Mouse (Mus musculus) hindbrain, embryonic 13.5 days (tissue): ENCODE data around the gene Hist2h3c1. TPM values are rescaled to one million over a fixed set of nuclear protein-coding genes. Genes with fewer than 3 reads are reported as not detected.
A peak's percentile ranks its signal among the peaks of the same experiment; 100 is the strongest.
"Not testable (repeated sequence)": the region's sequence is repeated elsewhere in the genome, so short reads cannot be mapped to it uniquely, and the experiment has no call there.

Experiments used
- ATAC-seq: fragments of 200-750 bp; cut with Nextera tagmentation; 2 replicates; pipeline ENCODE4 v1.8.0; 2017; ENCODE audit warnings: moderate TSS enrichment; ENCODE audit not compliant: low FRiP score
- H3K27ac ChIP-seq: fragments of 300-500 bp; sonication (generic); 2 replicates; pipeline ENCODE4 v1.5.1; 2015; ENCODE audit warnings: inconsistent platforms, mild to moderate bottlenecking, moderate library complexity
- H3K27me3 ChIP-seq: fragments of 300-500 bp; sonication (generic); 2 replicates; pipeline ENCODE4 v1.6.1; 2015; ENCODE audit warnings: mild to moderate bottlenecking, inconsistent platforms
- H3K36me3 ChIP-seq: fragments of 300-500 bp; sonication (generic); 2 replicates; pipeline ENCODE4 v1.6.1; 2015; ENCODE audit warnings: mild to moderate bottlenecking, inconsistent platforms
- H3K4me1 ChIP-seq: fragments of 300-500 bp; sonication (generic); replicated peaks from 2 replicates; pipeline ENCODE4 v1.6.1; 2015; ENCODE audit warnings: inconsistent platforms
- H3K4me2 ChIP-seq: fragments of 300-500 bp; sonication (generic); 2 replicates; pipeline ENCODE4 v1.6.1; 2015; ENCODE audit warnings: inconsistent platforms, mild to moderate bottlenecking, moderate library complexity
- H3K4me3 ChIP-seq: fragments of 300-500 bp; sonication (generic); 2 replicates; pipeline ENCODE4 v1.5.1; 2015; ENCODE audit warnings: mild to moderate bottlenecking, inconsistent platforms
- H3K9ac ChIP-seq: fragments of 300-500 bp; sonication (generic); 2 replicates; pipeline ENCODE4 v1.6.1; 2015; ENCODE audit warnings: mild to moderate bottlenecking, inconsistent platforms
- H3K9me3 ChIP-seq: fragments of 300-500 bp; sonication (generic); 2 replicates; pipeline ENCODE4 v1.6.1; 2016; ENCODE audit warnings: inconsistent platforms
- WGBS: fragments of 180-500 bp; shearing (Covaris S2); methylation state at CpG from one replicate; pipeline ENCODE4 v1.1.7; 2015; 5-methylcytosine and 5-hydroxymethylcytosine counted together
- polyA plus RNA-seq: library from polyadenylated mRNA; unstranded; fragments of >200 nt; fragmentation: Nextera tagmentation; extraction: Ambion mirVana; gene quantifications from 2 replicates; pipeline ENCODE4 v1.2.1, GENCODE M21; 2015

The Hist2h3c1 gene
- polyA plus RNA-seq, 1 experiment from 2014 or later: 0.62 TPM

GRCm38 (mm10) chr3:96263558-96264403 is 17.3 kb downstream of the Hist2h3c1 start:
- Histone ChIP-seq H3K36me3 (no peaks in the 10 kb centered on the region), H3K27ac (peak overlapping the region; percentile 98), H3K9me3 (no peaks in the 10 kb centered on the region), H3K4me2 (peak overlapping the region; percentile 80), H3K4me3 (peak overlapping the region; percentile 59), H3K27me3 (no peaks in the 10 kb centered on the region), H3K9ac (peak overlapping the region; percentile 83), H3K4me1 (peaks cover 31% of the 10 kb centered on the region)
- 4% methylated on average over 27 of the region's 27 CpGs for WGBS
- ATAC-seq: peak; percentile 41

DNA sequence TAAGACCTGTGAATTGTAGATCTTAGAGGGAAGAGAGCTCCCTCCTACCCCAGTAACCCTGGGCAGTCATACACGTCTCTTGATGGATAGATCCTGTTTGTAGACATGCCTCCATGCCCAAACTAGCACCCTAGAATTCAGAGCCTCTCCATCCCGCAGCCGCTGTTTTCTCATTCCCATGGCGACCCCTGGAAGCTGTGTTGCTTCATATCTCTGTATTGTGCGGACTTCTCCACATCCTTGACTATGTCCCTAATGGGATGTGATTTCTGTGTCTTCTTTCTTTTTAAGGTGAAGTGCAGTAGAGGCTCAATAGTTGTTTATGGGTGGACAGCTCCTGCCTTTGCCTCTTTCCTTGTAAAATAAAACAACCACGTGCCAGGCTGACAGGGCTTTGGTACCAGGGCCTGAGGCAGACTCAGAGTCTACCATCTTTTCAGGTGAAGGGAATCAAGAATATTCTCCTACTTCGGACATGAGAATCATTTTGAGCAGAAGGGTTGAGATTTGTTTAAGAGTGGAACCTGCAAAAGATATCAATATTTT is 18.0 kb downstream of the Hist2h3c1 start:
- Histone ChIP-seq H3K27ac (peak overlapping the region; percentile 98), H3K9me3 (no peaks in the 10 kb centered on the region), H3K27me3 (no peaks in the 10 kb centered on the region), H3K4me2 (peak overlapping the region; percentile 80), H3K4me3 (peak overlapping the region; percentile 59; the same call in 1 of the 2 replicates), H3K36me3 (no peaks in the 10 kb centered on the region), H3K9ac (peak overlapping the region; percentile 83), H3K4me1 (peaks cover 34% of the 10 kb centered on the region)
- 66% methylated on average over 7 of the region's 7 CpGs for WGBS
- no peak for ATAC-seq

DNA sequence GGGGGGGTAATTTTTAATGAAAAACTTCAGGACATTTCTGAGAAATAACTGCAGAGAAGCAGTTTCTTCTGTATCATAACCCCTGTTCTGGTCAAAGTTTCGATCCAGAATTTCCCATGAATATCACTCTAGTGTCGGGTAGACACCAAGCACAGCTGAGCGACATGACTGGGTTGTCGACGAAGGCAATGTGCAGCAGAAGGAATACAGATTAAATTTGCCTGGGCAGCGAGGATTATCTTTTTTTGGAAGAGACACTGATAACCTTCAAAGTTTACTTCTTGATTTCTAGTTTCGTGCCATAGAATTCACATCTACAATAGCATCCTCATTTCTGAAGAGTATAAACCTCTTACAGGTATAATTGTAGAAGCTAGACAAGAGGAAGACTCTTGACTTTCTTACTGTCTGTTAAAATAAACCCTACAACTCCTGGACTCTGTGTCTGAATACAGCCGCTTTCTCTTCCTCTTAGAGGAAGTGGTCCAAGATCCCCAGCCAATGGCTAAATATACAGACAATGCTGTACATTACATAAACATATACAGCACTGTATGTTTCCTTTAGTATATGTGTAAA is 19.7 kb downstream of the Hist2h3c1 start:
- H3K9ac ChIP-seq: no peak overlapping the region
- no peak overlapping the region for H3K4me2 ChIP-seq
- H3K4me1 ChIP-seq: peaks cover 38% of the 10 kb centered on the region
- no peaks in the 10 kb centered on the region for H3K9me3 ChIP-seq
- H3K36me3 ChIP-seq: no peaks in the 10 kb centered on the region
- no peak for ATAC-seq
- H3K27ac ChIP-seq: no peak overlapping the region
- no peak overlapping the region for H3K4me3 ChIP-seq
- WGBS: 94% methylated on average over 8 of the region's 8 CpGs
- H3K27me3 ChIP-seq: no peaks in the 10 kb centered on the region

GRCm38 (mm10) chr3:96267541-96267940 is 21.1 kb downstream of the Hist2h3c1 start:
- Histone ChIP-seq H3K36me3 (no peaks in the 10 kb centered on the region), H3K27ac (peak overlapping the region; percentile 89; the same call in 1 of the 2 replicates), H3K4me1 (peaks cover 28% of the 10 kb centered on the region), H3K9me3 (no peaks in the 10 kb centered on the region), H3K4me3 (no peak overlapping the region), H3K27me3 (no peaks in the 10 kb centered on the region), H3K9ac (no peak overlapping the region), H3K4me2 (no peak overlapping the region; the same call in 1 of the 2 replicates)
- no peak for ATAC-seq
- whole genome bisulfite sequencing: 84% methylated on average over 4 of the region's 4 CpGs

DNA sequence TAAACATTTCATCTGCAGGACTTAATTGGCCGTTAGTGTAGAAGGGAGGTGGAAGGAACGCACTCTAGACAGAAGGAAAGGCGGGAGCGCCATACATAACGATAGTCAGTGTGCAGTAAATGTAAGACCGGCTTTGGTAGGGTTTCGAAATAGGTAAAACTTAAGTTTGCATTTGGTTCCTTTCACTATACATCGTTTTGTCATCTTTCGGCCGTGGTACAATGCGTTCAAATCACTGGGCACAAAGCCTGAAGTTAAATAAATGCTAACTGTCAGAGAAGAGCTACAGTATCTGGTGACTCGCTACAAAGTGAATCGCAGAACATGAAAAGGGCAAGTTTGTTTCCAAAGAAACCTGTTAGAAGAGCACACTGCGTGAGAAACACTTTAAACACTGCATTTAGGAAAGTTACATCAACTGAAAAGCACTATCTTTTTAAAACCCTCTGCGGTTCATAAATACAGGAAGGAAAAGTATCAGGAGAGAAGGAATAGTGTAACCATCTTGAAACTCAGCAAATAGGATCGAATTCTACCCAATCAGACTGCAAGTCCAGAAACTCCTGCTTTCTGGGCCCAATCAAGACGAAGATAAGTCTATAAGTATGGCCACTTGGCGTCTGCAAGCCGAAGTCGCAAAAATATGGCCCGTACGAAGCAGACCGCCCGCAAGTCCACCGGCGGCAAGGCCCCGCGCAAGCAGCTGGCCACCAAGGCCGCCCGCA is 21.7 kb downstream of the Hist2h3c1 start, which contains the start of gene Hist2h3b:
Gene Hist2h3b, plus strand, starts transcription at position 604 of the 725 bp plus-strand sequence.
- 23% methylated on average over 30 of the region's 30 CpGs for WGBS
- peaks cover 27% of the 10 kb centered on the region for H3K4me1 ChIP-seq
- H3K9ac ChIP-seq: peak within 1 kb of the TSS; percentile 67
- no peaks in the 10 kb centered on the region for H3K36me3 ChIP-seq
- peak; percentile 68 for ATAC-seq
- H3K27ac ChIP-seq: peak within 1 kb of the TSS; percentile 96
- H3K9me3 ChIP-seq: no peaks in the 10 kb centered on the region
- peak within 1 kb of the TSS; percentile 54 for H3K4me3 ChIP-seq
- peak within 1 kb of the TSS; percentile 84 for H3K4me2 ChIP-seq
- no peaks in the 10 kb centered on the region for H3K27me3 ChIP-seq

DNA sequence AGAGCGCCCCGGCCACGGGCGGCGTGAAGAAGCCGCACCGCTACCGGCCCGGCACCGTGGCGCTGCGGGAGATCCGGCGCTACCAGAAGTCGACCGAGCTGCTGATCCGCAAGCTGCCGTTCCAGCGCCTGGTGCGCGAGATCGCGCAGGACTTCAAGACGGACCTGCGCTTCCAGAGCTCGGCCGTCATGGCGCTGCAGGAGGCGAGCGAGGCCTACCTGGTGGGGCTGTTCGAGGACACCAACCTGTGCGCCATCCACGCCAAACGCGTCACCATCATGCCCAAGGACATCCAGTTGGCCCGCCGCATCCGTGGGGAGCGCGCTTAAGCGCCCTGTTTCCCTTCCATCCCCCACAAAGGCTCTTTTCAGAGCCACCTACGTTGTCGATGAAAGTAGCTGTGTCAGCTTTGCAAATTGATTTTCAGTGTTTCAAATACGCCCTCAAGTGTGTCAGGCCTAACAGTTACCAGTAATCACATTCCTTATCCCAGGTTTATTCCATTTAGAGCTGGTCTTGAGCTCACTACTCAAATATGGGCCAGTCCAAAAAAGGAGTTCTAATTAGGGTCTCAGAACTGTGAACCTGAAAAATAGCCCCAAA is 22.4 kb downstream of the Hist2h3c1 start:
- H3K36me3 ChIP-seq, H3K9me3 ChIP-seq, H3K27me3 ChIP-seq: not testable (repeated sequence)
- peak overlapping the region; percentile 54 for H3K4me3 ChIP-seq
- H3K27ac ChIP-seq: peak overlapping the region; percentile 96
- WGBS: under 1% methylated on average over 13 of the region's 44 CpGs
- H3K4me1 ChIP-seq: peaks cover 23% of the 10 kb centered on the region
- ATAC-seq: peak; percentile 55
- H3K9ac ChIP-seq: peak overlapping the region; percentile 67
- H3K4me2 ChIP-seq: peak overlapping the region; percentile 84

- under 1% methylated on average over 45 of the region's 45 CpGs for WGBS
- peak; percentile 97 for ATAC-seq
- Histone ChIP-seq H3K9me3 (no peaks in the 10 kb centered on the region), H3K36me3 (no peaks in the 10 kb centered on the region), H3K4me2 (peak within 1 kb of the TSS; percentile 84), H3K4me1 (peaks cover 15% of the 10 kb centered on the region), H3K9ac (peak within 1 kb of the TSS; percentile 83), H3K27me3 (no peaks in the 10 kb centered on the region), H3K4me3 (peak within 1 kb of the TSS; percentile 54), H3K27ac (peak within 1 kb of the TSS; percentile 96)
Measured at GRCm38 (mm10) chr3:96269511-96270474, 23.3 kb downstream of the Hist2h3c1 start, which contains the start of gene Hist2h2bb. Hist2h2bb (plus strand) TSS chr3:96269752.

GRCm38 (mm10) chr3:96273591-96274465 is 27.3 kb downstream of the Hist2h3c1 start:
- H3K27ac ChIP-seq: no peak overlapping the region
- H3K36me3 ChIP-seq: no peaks in the 10 kb centered on the region
- H3K4me1 ChIP-seq: peaks cover 17% of the 10 kb centered on the region
- H3K4me3 ChIP-seq: no peak overlapping the region
- WGBS: 91% methylated on average over 17 of the region's 17 CpGs
- H3K9me3 ChIP-seq: no peaks in the 10 kb centered on the region
- no peak for ATAC-seq
- no peak overlapping the region for H3K9ac ChIP-seq
- no peak overlapping the region for H3K4me2 ChIP-seq
- H3K27me3 ChIP-seq: no peaks in the 10 kb centered on the region

- peak; percentile 13 for ATAC-seq
- peaks cover 18% of the 10 kb centered on the region for H3K27me3 ChIP-seq
Measured at GRCm38 (mm10) chr3:96277428-96277799, 30.9 kb downstream of the Hist2h3c1 start.

More at GRCm38 (mm10) chr3:96277428-96277799, 30.9 kb downstream of the Hist2h3c1 start:
- Histone ChIP-seq H3K4me2 (peak overlapping the region; percentile 77), H3K9me3 (no peaks in the 10 kb centered on the region), H3K36me3 (no peaks in the 10 kb centered on the region), H3K9ac (peak overlapping the region; percentile 68), H3K4me3 (peak overlapping the region; percentile 51), H3K27ac (peak overlapping the region; percentile 92), H3K4me1 (peaks cover 11% of the 10 kb centered on the region)
- 19% methylated on average over 8 of the region's 8 CpGs for WGBS
